Mouse (Mus musculus) adrenal gland, adult 8-10 months (tissue): ENCODE measurements around the gene Galm. TPM values are rescaled to one million over a fixed set of nuclear protein-coding genes. Genes with fewer than 3 reads are reported as not detected.

Source experiments
- DNase-seq: peaks from one replicate; pipeline ENCODE4 v3.0.0; 2022
- total RNA-seq, 4 experiments: library from RNA; stranded (reverse); gene quantifications; 2 replicates each; pipeline ENCODE4 v1.2.4; 2022

The Galm gene
- total RNA-seq, 4 experiments from 2014 or later: 12.7 to 18.1 (median 14.4) TPM

DNA sequence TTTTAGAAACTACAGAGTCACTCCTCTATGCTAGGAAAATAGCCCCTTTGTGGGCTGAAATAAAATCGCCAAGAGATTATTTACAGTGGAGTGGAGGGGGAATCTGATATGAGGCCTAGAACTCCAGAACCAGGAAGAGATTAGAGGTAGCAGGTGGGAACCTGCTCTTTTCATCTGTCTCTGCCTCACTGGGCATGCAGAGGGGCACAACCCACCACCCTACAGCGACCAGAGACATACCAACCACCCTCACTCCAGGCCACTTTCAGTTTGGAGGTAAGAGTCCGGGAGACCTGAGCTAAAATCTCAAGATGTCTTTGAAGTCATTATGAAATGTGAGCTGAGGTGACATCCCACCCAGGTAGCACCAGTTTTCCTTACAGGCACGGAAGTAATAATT lies 2.1 kb downstream of the Galm start:
- DNase-seq: no peak

DNA sequence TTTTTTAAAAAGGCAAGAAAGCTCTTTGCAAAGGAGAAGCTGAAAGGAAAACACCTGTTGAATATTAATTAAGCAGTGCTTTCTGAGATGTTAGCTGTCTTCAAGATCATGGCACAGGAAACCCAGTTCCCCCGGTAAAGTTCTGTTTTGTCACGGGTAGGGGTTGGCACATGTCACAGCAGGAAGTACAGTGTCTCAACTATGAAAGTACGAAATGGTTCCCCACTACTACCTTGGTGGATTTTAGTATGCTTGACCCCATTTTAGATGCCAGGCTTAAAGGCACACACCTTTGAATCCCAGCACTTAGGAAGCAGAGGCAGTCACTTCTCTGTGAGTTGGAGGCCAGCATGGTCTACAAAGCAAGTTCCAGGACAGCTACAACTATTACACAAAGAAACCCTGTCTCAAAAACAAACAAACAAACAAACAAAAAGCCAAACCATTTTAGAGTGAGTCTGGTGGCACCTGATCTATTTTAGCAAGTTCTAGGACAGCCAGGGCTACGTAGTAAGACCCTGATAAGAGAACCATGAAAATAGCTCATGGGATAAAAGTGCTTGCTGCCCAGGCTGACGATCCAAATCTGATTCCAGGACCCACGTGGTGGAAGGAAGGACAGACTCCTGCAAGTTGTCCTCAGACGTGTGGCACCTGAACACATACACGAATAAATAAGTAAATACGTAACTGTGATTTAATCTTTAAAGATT lies 3.6 kb downstream of the Galm start:
- DNase-seq: no peak

DNA sequence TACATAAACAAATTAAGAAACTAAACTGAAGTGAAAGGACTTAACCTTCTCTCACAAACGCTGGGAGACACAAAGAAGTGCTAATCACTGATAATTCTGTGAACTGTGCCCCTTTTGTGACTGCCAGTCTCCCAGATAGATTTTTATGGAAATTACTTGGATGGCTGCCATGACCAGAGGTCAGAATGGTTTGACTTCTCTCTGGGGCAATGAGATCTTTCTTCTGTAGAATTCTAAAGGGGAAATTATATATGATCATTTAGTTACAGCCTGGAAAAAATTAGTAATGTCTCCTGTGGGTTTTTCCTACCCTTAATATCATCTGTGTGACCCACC lies 4.1 kb downstream of the Galm start:
- no peak for DNase-seq

- no peak for DNase-seq
Measured at GRCm38 (mm10) chr17:80131838-80132237, 4.6 kb downstream of the Galm start.

DNA sequence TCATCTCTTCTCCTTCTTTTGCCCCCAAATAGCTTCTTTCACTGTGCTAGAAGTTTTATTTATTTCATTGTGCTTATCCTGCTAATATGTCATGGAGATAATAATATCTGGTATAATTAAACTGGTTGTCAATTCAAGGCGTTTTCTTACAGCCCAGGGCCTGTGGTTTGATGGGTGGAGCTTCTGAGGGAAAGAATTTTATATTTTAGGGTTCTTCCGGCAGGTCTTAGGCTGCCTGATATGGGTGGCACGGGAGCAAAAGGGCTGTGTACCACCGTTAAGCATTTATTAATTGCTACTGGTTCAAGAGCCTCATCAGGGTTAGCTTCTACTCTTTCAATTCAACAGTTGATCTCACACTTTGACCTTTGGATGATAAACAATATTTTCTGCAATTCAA lies 5.2 kb downstream of the Galm start:
- DNase-seq: no peak

DNA sequence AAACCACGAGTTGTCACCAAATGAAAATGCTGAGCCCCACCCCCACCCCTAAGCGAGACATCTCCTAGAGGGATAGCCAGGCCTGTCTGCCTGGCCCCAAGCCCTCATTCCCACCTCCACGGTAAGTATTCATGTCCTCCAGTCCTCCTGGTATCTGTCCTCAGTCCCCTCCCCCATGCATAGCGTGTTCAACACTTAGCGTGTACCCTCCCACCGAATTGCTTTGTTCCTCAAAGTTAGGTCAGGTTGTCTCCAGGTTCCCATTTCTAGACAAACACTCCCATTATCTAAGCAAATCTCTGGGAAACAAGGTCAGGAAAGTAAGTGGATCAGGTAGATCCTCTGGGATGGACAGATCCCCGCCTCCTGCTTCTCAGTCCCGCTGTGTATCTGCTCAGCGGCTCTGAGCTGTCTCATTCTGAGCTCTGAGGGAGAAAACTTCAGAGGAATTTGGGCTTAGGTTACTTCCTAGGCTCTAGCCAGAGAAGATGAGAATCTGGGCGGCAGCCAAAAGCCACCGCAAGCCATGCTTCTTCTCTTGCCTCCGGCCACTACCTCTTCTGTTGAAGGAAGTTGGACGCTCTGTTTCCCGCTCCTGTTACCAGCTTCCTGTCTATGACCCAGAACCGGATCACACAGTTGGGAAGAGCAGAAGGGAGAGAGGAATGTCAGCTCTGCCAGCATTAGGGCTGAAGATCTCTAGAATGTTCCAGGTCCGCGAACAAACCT lies 11.3 kb downstream of the Galm start:
- DNase-seq: no peak

- no peak for DNase-seq
Measured at GRCm38 (mm10) chr17:80139753-80140444, 12.6 kb downstream of the Galm start.

DNA sequence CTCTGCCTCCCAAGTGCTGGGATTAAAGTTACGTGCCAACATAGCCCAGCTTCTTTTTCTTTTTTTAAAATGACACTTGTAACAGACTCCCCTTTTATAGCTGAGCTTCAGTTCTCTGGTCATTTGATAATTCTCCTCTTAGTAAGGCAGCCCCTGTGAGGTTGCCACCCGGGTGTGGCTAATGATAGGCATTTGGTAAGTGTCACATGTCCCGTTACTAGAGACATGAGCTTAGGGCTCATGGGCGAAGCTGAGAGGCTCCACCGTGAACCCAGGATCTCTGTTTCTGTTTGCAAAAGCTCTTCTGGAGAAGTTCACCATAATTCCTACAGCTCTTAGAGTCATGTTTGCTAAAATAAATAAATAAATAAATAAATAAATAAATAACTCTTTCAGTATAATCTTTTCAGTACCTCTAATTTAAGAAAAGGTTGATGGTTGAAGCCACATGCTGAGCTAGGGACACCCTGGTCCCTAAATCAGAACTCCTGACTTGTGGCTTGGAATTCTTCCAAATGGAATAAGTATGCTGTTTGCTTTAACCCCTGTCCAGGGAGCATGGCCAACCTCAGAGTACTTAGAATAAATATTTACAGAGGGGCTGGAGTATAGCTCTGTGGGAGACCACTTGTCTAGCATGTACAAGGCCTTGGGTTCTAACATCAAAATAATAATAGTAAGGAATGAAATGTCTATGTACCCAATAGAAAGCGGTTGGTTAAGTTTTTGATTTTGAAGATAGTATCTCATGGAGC lies 16.4 kb downstream of the Galm start:
- no peak for DNase-seq

- no peak for DNase-seq
Measured at GRCm38 (mm10) chr17:80145210-80145609, 17.9 kb downstream of the Galm start.

DNA sequence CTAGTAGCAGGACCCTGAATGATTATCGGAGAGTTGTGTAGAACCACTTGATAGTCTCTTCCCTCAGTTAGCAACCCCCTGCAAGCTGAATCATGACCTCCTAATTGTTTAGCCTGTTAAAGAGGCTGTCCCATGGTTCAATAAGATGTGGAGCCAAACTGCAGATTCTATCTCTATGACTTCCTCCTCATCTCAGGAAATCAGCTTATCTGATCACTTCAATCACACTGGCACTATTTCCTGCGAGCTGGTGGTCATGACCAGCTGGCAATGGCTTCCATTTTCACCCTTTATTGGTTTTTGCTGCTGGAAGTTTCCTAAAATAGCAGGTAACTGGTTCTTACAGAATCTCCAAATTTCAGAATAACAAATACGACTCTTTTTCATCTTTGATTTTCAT lies 18.5 kb downstream of the Galm start:
- no peak for DNase-seq

GRCm38 (mm10) chr17:80148053-80148994 lies 21.1 kb downstream of the Galm start:
- peak; percentile 48 for DNase-seq

- no peak for DNase-seq
Measured at GRCm38 (mm10) chr17:80148995-80149388, 21.7 kb downstream of the Galm start.

DNA sequence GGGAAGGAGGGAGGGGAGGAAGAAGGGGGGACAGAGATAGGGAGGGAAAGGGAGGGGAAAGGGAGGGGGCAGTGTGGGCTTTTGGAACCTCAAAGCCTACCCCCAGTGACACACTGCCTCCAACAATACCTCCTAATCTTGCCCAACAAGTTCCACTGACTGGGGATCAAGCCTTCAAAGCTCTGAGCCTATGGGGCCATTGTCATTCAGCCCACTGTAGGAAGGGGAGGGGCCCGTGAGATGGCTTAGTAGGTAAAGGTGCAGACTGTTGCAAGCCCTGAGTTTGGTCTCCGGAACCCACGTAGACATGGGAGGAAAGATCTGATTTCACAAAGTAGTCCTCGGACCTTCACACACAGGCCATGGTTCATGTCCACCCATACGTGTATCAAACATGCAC lies 24.1 kb downstream of the Galm start:
- no peak for DNase-seq

DNA sequence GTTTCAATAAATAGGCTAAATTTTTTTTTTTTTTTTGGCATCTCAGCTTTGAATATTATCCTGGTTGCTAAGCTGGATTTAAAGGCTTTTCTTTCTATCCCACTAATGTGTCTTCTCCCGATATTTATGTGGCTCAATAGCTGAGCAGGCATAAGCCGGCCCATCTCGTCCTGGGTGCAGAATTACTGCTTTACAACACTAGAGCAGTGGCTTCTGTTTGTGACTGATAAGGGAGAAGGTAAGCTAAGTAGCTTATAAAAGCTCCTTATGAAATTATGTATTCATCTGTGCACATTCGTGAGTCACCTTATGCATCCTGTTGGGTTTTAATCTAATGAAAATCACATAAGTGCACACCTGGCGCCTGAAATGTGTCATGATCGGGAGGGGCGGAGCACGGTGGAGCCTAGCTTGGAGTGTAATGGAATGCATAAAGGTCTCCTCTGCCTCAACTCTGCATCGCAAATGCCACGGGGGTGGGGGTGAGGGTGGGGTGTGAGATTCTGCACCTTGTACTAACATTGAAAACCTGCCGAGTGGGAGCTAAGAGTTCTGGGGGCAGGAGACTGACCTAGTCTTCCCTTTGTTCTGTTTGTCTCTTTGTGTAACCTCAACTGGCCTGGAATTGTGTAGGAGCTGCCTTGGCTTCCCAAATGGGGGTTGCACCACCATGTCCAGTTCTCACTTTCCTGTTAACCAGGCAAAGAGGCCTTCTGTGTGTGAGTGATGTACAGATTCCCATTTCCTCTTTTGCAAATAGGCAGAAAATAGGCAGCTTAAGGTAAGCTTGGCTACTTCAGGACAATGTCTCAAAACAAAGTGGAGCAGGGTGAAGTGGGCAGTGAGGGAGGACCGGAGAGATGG lies 25.7 kb downstream of the Galm start:
- no peak for DNase-seq

DNA sequence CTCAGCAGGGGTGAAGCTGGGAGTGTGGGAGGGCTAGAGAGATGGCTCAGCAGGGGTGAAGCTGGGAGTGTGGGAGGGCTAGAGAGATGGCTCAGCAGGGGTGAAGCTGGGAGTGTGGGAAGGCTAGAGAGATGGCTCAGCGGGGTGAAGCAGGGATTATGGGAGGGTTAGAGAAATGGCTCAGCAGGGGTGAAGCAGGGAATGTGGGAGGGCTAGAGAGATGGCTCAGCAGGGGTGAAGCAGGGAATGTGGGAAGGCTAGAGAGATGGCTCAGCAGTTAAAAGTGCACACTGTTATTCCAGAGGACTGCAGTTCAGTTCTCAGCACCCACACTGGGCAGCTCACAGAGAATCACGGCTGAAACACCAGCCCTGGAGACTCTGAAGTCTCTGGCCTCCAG lies 26.4 kb downstream of the Galm start:
- no peak for DNase-seq

DNA sequence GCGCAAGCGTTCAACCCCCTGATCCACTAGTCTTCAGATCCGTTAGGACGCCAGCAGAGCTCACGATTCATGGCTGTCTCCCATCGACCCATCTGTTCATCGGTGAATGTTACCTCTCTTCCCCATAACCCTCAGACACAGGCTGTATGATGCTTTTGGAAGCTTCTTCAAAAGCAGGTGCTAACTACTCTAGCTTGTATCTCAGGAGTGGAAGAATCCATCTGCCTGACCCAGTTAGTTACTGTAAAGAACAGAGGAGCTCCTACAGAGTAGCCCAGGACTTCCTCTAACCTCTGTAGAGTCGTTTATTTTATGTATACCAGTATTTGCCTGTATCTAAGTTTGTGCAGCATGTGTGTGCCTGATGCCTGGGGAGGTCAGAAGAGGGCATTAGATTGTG lies 29.6 kb downstream of the Galm start:
- DNase-seq: no peak

- DNase-seq: no peak
Measured at GRCm38 (mm10) chr17:80157489-80157888, 30.2 kb downstream of the Galm start.

- DNase-seq: peak; percentile 36
Measured at GRCm38 (mm10) chr17:80160454-80160853, 33.2 kb downstream of the Galm start.

- DNase-seq: no peak
Measured at GRCm38 (mm10) chr17:80163991-80164390, 36.7 kb downstream of the Galm start.

DNA sequence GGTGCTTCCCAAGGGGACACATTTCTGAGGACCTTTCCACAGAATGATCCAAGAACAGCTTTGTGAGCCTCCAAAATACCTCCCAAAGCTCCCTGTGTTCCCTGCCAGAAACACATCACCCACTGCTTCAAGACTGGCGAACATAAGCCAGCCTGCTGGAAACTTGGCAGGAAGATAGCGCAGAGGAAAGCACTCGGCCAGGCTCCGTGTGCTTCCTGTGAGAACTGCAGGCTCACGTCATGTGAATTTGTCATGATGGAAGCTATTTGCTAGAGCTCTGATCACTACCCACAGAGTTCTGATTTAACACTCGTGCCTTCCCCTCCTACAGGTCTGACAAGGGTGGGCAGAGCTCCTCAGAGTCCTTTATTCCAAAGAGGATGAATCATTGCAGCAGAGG lies 38.5 kb downstream of the Galm start:
- DNase-seq: no peak

GRCm38 (mm10) chr17:80166346-80166745 lies 39.1 kb downstream of the Galm start:
- DNase-seq: no peak
